Comparison of ENCODE assay signal across 8 mouse cellular contexts in the genomic region with DNA sequence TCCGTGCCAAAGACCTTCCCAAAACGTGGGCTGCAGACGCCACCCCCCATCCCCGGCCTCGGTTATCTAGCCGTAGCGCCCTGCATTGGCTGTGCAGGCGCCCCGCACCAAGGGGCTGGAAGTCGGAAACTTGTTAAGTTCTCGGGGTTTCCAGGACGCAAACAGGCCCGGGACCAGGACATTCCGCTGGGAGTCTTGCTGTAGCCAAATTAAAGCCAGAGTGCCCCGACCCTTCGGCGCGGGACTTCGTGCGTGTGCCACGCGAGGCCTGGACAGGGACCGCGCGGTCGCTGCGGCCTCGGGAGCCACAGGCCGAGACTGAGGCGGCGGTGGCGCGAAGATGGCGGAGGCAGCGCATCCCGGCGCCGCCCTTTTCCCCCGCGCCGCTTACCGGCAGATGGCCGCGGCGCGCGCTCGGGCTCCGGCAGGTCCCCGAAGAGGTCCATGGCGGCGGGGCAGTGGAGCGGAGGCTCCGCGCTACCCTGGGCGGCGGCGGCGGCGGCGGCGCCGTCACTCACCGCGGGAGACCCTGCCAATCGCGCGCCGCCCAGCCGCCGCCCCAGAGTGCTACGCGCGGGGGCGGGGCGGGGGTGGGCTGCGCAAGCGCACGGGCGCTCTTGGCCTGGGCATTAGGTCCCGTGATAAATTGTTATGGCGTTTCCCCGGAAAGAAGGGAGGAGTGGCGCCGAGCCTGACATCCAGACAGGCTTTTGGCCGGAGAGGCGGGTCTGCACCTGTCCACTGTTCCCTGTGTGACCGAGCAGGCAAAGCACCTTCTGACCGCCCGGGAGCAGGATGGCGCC. TPM values are rescaled to one million over a fixed set of nuclear protein-coding genes. Genes with fewer than 3 reads are reported as not detected.
DNase-seq lines count a peak whose midpoint lies in the region; ATAC-seq and TF ChIP-seq lines count a peak whose summit lies in the region.

Gene Ilkap (minus strand): TSS at position 556 of the 803 bp plus-strand sequence.

- ATAC-seq in heart, embryonic 12.5 days (ENCODE audit: insufficient number of reproducible peaks, low FRiP score) = peak; percentile 96
- peak; percentile 98 for ATAC-seq in liver, embryonic 14.5 days (ENCODE audit: insufficient read depth)
- peak; percentile 92 for ATAC-seq in neural tube, embryonic 11.5 days (ENCODE audit: insufficient read depth, low FRiP score, low TSS enrichment)
- peak; percentile 95 for ATAC-seq in stomach, postnatal 0 days (ENCODE audit: low FRiP score, low TSS enrichment)

- WGBS in heart, embryonic 12.5 days = under 1% methylated on average over 85 of the region's 91 CpGs
- WGBS in liver, embryonic 14.5 days (ENCODE audit: insufficient replicate concordance) = under 1% methylated on average over 91 of the region's 91 CpGs
- under 1% methylated on average over 60 of the region's 91 CpGs for WGBS in neural tube, embryonic 11.5 days
- WGBS in stomach, postnatal 0 days = under 1% methylated on average over 69 of the region's 91 CpGs

- DNase-seq in CD4-positive, CD25-positive, alpha-beta regulatory T cell, adult 2 months (ENCODE audit: low read depth, low spot score) = peak; percentile 94
- peak; percentile 95 for DNase-seq in brain, embryonic 14.5 days (ENCODE audit: low read depth)
- peak; percentile 89 for DNase-seq in kidney, postnatal 10 days
- DNase-seq in liver, embryonic 14.5 days (ENCODE audit: low read depth in 3 of 3, low spot score in 3 of 3) = peak; percentile 77 to 85 (median 77)
- peak; percentile 92 for DNase-seq in neural tube, embryonic 11.5 days (ENCODE audit: low spot score)
- peak; percentile 91 for DNase-seq in stomach, postnatal 0 days (ENCODE audit: low spot score)

- H3K27ac ChIP-seq in heart, embryonic 12.5 days (ENCODE audit: poor library complexity, severe bottlenecking) = peak within 1 kb of the TSS; percentile 85
- peak within 1 kb of the TSS; percentile 79 for H3K27ac ChIP-seq in liver, embryonic 14.5 days
- peak within 1 kb of the TSS; percentile 67 for H3K27ac ChIP-seq in neural tube, embryonic 11.5 days (ENCODE audit: low read depth, low read length)
- H3K27ac ChIP-seq in stomach, postnatal 0 days (replicated peaks) = peak within 1 kb of the TSS; percentile 88

- H3K9ac ChIP-seq in heart, embryonic 12.5 days = peak within 1 kb of the TSS; percentile 96
- peak within 1 kb of the TSS; percentile 95 for H3K9ac ChIP-seq in liver, embryonic 14.5 days (replicated peaks)
- peak within 1 kb of the TSS; percentile 86 for H3K9ac ChIP-seq in neural tube, embryonic 11.5 days (ENCODE audit: low read length)
- peak within 1 kb of the TSS; percentile 88 for H3K9ac ChIP-seq in stomach, postnatal 0 days (ENCODE audit: low read length)

- H3K4me1 ChIP-seq in erythroblast, embryonic 14.5 days (ENCODE audit: control insufficient read depth) = peaks cover 36% of the 10 kb centered on the region
- peaks cover 12% of the 10 kb centered on the region for H3K4me1 ChIP-seq in heart, embryonic 12.5 days (replicated peaks)
- peaks cover 9 to 17% of the 10 kb centered on the region in 2 experiments for H3K4me1 ChIP-seq in liver, embryonic 14.5 days (replicated peaks; ENCODE audit: control insufficient read depth in 2 of 2, insufficient read depth in 2 of 2, low read length in 1 of 2)
- peaks cover 12% of the 10 kb centered on the region for H3K4me1 ChIP-seq in neural tube, embryonic 11.5 days (ENCODE audit: control insufficient read depth, insufficient read depth, low read length)
- H3K4me1 ChIP-seq in stomach, postnatal 0 days (replicated peaks; ENCODE audit: control insufficient read depth, insufficient read depth) = peaks cover 6% of the 10 kb centered on the region; the same call in 1 of the 2 replicates

- H3K27me3 ChIP-seq in erythroblast, embryonic 14.5 days (ENCODE audit: control insufficient read depth) = peaks cover 4% of the 10 kb centered on the region
- H3K27me3 ChIP-seq in heart, embryonic 12.5 days (replicated peaks) = no peaks in the 10 kb centered on the region; the same call in 1 of the 2 replicates
- H3K27me3 ChIP-seq in liver, embryonic 14.5 days (ENCODE audit: control insufficient read depth, insufficient read depth, low read length) = no peaks in the 10 kb centered on the region
- no peaks in the 10 kb centered on the region for H3K27me3 ChIP-seq in neural tube, embryonic 11.5 days (ENCODE audit: control insufficient read depth, insufficient read depth, low read length)
- H3K27me3 ChIP-seq in stomach, postnatal 0 days (ENCODE audit: control insufficient read depth, insufficient read depth, low read length) = no peaks in the 10 kb centered on the region

- no peaks in the 10 kb centered on the region for H3K9me3 ChIP-seq in erythroblast, embryonic 14.5 days (ENCODE audit: control insufficient read depth, low read length)
- H3K9me3 ChIP-seq in heart, embryonic 12.5 days (replicated peaks) = no peaks in the 10 kb centered on the region
- no peaks in the 10 kb centered on the region for H3K9me3 ChIP-seq in liver, embryonic 14.5 days (ENCODE audit: control insufficient read depth, low read length)
- no peaks in the 10 kb centered on the region for H3K9me3 ChIP-seq in neural tube, embryonic 11.5 days (ENCODE audit: control insufficient read depth, low read length)
- no peaks in the 10 kb centered on the region for H3K9me3 ChIP-seq in stomach, postnatal 0 days (ENCODE audit: control insufficient read depth, low read length)

- TF ChIP-seq CTCF in brain, embryonic 14.5 days (IDR thresholded peaks at IDR 0.05; ENCODE audit: borderline replicate concordance, extremely low read depth, insufficient read depth, insufficient read length) = no peak
- no peak for TF ChIP-seq CTCF in liver, embryonic 14.5 days (IDR thresholded peaks at IDR 0.05; ENCODE audit: low read depth)
- TF ChIP-seq CTCF in stomach, postnatal 0 days (IDR thresholded peaks at IDR 0.05; ENCODE audit: low read depth) = no peak

- peak within 1 kb of the TSS; percentile 85 for H3K4me3 ChIP-seq in erythroblast, embryonic 14.5 days (replicated peaks)
- H3K4me3 ChIP-seq in heart, embryonic 12.5 days = peak within 1 kb of the TSS; percentile 87
- H3K4me3 ChIP-seq in liver, embryonic 14.5 days (ENCODE audit: insufficient read depth in 1 of 2, low read depth in 2 of 2, low read length in 2 of 2) = peak within 1 kb of the TSS; percentile 92 to 99
- peak within 1 kb of the TSS; percentile 86 for H3K4me3 ChIP-seq in neural tube, embryonic 11.5 days (ENCODE audit: low read depth, low read length)
- H3K4me3 ChIP-seq in stomach, postnatal 0 days (ENCODE audit: low read depth, low read length) = peak within 1 kb of the TSS; percentile 84

- TF ChIP-seq POLR2A in brain, embryonic 14.5 days (IDR thresholded peaks at IDR 0.05; ENCODE audit: borderline replicate concordance, extremely low read depth, insufficient read depth, insufficient read length, poor library complexity, severe bottlenecking) = peak; percentile 92; the same call in 1 of the 2 replicates

- peak within 1 kb of the TSS; percentile 95 for H3K4me2 ChIP-seq in heart, embryonic 12.5 days
- peak within 1 kb of the TSS; percentile 98 for H3K4me2 ChIP-seq in liver, embryonic 14.5 days (ENCODE audit: low read depth)
- H3K4me2 ChIP-seq in neural tube, embryonic 11.5 days (ENCODE audit: low read depth) = peak within 1 kb of the TSS; percentile 90
- peak within 1 kb of the TSS; percentile 83 for H3K4me2 ChIP-seq in stomach, postnatal 0 days (replicated peaks; ENCODE audit: low read depth)

- peaks cover 43% of the 10 kb centered on the region for H3K36me3 ChIP-seq in erythroblast, embryonic 14.5 days (ENCODE audit: control insufficient read depth)
- peaks cover 19% of the 10 kb centered on the region for H3K36me3 ChIP-seq in heart, embryonic 12.5 days
- H3K36me3 ChIP-seq in liver, embryonic 14.5 days (replicated peaks; ENCODE audit: control insufficient read depth, insufficient read depth, low read depth) = peaks cover 17% of the 10 kb centered on the region
- no peaks in the 10 kb centered on the region; the same call in 1 of the 2 replicates for H3K36me3 ChIP-seq in neural tube, embryonic 11.5 days (ENCODE audit: control insufficient read depth, insufficient read depth, low read length)
- H3K36me3 ChIP-seq in stomach, postnatal 0 days (ENCODE audit: control insufficient read depth, insufficient read depth, low read length) = 0 out of 2 replicates have a peak, but pooled peaks cover 2% of the 10 kb centered on the region

- TF ChIP-seq EP300 in liver, embryonic 14.5 days (IDR thresholded peaks at IDR 0.05; ENCODE audit: low read depth) = no peak
- TF ChIP-seq EP300 in stomach, postnatal 0 days (optimal IDR thresholded peaks at IDR 0.05) = no peak

RNA-seq across cellular contexts. Expression of gene Ilkap, which starts in this region (rescaled TPM):
- polyA plus RNA-seq in brain, embryonic 14.5 days (2012; rRNA removed) = 118 and 128 TPM in 2 replicates
- polyA plus RNA-seq in erythroblast, embryonic 14.5 days (2012) = 5.3 and 6.5 TPM in 2 replicates
- polyA plus RNA-seq in heart, embryonic 12.5 days (2016; fragmentation: Nextera tagmentation; extraction: Ambion mirVana) = 104 and 106 TPM in 2 replicates
- 30.9 and 46.0 TPM in 2 replicates for polyA plus RNA-seq in liver, embryonic 14.5 days (2012; rRNA removed)
- 62.1 and 65.8 TPM in 2 replicates for polyA plus RNA-seq in liver, embryonic 14.5 days (2014; fragmentation: Nextera tagmentation; extraction: Ambion mirVana)
- 165 and 178 TPM in 2 replicates for polyA plus RNA-seq in neural tube, embryonic 11.5 days (2014; fragmentation: Nextera tagmentation; extraction: Ambion mirVana)
- 58.1 and 60.1 TPM in 2 replicates for polyA plus RNA-seq in stomach, postnatal 0 days (2015; fragmentation: Nextera tagmentation; extraction: Ambion mirVana)

Comparison
In these comparisons a context has a peak if more than half of its experiments do, and no peak if none do; other contexts are left out.
1. Peak in every context shown above with its lines: DNase-seq, ATAC-seq, H3K4me3 ChIP-seq and H3K27ac ChIP-seq.